Mouse (Mus musculus): ENCODE measurements at regions not wholly inside any gene's neighbourhood (a gene's known extent, or its start where the extent isn't known, plus 50 kb on each side); places are given as distances from the start of the nearest gene placed in this dataset.
"Not testable (repeated sequence)": the region's sequence is repeated elsewhere in the genome, so short reads cannot be mapped to it uniquely, and the experiment has no call there.

DNA sequence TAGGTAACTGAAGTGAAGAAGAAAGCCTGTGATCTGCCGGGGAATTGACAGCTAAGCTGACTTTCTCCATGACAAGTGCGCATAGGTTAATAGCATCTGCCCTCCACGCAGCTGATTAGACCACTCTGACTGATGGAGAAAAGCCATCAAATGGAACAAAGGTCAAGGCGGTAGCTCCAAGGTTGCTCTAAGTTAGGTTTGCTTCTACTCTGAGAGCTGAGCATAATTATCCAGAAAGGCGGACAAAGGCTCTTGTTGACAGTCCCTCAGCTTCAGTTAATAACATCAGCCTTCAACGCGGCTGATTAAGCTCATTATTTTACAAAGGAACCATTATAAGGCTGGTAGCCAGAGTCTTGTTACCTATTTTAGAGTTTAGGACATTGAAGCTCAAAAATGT lies 54.0 kb upstream of the Enpep start:
- DNase-seq (ENCODE audit: low spot score in 2 of 2): no peak

- no peak for DNase-seq (ENCODE audit: low spot score in 2 of 2)
Measured at GRCm38 (mm10) chr3:129390506-129390905, 58.0 kb upstream of the Enpep start.

- no peak for DNase-seq (ENCODE audit: low spot score in 2 of 2)
Measured at GRCm38 (mm10) chr3:129391888-129392813, 59.6 kb upstream of the Enpep start.

DNA sequence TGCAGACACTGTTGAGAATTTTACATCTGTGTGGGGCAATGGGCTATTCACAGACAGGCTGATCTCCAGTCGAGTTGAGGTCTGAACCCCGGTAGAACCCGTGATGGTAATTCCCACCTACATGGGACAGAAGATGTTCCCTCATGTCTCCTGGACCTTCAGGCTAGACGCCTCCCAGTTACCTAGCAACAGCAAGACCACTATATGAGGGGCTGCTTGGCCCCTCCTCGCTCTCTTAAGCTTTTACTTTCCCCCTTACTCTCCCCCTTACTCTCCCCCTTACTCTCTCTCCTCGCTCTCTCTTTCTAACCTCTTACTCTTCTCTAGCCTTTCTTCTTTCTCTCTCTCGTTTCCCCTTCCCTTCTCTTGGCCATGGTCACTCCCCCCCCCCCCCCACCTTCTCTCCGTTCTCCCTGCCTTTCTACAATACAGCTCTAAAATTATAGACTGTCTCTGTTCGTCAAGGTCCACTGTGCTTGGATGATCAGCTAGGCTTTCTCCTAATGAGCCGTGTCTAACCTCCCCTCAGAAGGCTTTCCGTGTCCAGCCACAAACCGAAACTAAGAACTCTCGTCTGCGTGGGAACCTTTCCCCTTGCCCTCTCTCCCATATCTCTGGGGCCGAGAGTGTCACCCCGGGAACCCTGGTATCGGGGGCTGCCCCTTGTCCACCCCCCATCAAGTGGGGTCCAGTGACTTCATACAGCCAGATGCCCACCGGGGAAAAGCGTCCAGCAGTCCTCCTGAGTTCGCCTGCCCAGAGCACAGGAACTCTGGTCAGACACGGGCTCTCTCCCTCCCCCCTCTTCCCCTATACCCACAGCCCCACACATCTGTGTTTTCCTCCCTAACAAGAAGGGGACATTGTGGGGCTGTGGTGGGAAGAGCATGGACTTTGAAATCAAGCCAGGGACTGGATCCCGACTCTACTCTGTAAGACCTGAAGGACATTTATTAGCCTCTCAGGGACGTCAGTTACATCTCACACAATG lies 60.6 kb upstream of the Enpep start:
- DNase-seq (ENCODE audit: low spot score in 2 of 2): no peak

DNA sequence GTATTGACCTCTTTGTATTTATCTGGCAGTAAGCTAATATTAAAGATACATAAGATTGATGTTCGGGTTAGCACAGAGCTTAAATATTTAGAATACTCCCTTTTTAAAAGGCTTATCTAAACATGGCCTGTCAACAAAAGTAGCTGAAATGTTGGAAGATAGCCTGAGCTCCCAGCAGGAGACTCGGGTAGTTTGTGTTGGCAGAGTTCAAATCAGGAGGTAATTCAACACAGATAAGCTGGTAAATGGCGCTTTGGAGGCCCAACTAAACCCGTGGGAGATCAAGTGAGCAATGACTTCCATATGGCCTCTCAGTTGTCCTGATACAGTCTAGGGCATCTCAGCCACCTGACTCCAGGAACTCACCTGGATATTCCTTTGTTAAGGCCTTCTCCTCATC lies 65.0 kb upstream of the Enpep start:
- DNase-seq (ENCODE audit: low spot score in 2 of 2): no peak

DNA sequence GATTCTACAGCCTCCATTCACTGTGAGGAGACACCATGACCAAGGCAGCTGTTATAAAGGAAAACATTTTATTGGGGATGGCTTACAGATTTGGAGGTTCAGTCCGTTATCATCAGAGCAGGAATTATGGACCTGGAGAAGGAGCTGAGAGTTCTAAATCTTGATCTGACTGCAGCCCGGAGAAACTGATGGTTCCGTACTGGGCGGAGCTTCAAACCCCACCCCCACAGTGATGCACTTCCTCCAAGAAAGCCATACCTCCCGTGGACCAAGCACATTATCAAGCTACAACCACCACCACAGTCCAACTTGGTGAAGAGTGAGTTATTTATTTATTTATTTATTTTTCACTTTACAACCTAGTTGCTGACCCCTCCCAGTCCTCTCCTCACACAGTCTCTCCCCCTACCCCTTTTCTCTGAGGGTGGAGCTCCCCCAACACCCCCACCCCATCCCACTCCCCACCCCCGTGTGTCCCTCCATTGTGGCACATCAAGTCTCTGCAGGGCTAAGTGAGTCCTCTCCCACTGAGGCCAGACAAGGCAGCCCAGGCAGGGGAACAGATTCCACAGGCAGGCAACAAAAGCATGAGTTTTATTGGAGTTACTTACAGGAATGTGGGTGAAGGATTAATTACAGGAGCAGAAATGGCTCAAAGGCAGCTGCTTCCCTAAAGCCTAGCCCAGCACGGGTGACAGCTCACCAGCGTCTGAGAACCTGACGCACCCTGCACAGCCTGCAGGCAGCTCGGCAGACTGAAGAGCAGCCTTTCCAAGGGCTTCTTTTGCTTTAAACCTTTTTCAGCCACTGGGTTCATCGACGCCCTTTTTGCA lies 67.8 kb upstream of the Enpep start:
- no peak for DNase-seq (ENCODE audit: low spot score in 2 of 2)

DNA sequence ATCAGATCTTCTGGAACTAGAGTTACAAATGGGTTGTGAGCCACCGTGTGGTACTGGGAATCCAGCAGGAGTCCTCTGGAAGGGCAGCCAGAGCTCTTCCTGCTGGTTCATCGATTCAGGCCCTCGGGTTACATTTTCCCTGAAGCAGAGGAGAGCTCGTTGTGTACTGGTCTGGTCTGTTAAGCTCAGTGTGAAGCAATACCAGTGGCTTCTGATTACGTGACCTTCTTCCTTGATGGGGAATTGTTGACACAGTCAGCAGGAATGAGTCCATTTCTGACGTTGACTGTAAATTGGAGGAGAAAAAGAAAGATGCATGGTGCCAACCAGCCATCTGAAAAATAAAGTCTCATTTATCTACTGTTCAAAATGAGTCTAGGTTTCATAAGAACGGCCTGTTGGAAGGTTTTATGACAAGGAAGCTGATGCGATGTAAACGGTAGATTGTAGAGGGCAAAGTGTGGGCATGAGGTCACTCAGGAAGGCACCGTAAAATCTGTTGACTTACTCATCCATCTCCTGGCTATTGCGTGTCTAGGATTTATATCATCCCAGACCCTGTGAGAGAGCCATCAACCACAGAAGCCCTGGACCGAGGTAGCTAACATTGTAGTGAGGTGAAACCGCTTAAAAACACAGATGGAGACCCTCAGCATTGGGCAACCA lies 79.0 kb upstream of the Enpep start:
- DNase-seq (ENCODE audit: low spot score in 2 of 2): no peak

- DNase-seq (ENCODE audit: low spot score in 2 of 2): no peak
Measured at GRCm38 (mm10) chr3:129412126-129412960, 79.8 kb upstream of the Enpep start.

DNA sequence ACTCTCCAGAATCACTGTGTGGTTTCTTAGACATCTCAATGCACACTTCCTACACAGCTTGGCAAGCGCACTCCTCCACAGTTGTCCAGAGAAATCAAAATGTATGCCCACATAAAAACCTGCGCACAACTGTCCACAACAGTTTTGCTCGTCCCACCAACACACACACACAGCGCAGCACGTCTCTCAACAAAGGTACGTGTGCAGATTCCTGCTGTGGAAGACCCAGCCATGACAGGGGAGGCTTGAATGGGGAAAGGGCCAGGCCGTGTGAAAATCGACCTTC lies 80.4 kb upstream of the Enpep start:
- no peak for DNase-seq (ENCODE audit: low spot score in 2 of 2)

DNA sequence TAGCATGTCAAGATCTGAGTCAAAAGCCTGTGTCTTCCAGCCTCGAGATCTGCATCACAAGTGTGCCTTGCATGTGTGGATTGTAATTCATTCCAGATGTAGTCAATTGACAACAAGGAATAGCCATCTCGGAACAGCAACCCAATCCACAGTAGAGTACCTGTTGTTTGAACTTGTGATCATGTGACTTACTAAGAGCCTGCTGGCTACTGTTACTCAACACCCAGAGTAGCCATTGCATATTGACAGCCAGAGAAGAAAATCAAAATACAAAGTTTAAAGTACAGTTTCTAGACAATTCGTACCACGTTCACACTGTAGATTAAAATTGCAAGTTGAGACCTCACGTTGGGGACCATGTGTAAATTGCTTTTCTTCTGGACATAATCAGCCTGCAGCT lies 83.1 kb upstream of the Enpep start:
- no peak for DNase-seq (ENCODE audit: low spot score in 2 of 2)

DNA sequence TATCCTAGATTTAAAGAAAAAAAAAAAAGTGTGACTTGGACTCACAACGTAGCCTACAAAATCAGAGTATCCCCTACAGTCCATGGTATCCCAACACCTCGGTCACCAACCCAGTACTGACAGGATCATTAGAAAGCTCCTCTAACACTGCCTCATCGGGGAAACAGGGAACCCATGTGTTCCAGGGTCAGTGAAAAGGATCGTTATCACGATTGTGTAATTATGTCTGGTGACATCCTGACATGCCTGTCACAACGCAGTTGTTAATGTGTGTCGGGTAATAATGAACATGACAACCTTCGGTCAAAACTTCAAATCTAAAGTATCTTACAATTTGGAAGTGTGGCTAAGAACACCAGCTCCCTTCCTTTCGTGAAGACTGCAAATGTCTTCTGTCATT lies 83.8 kb upstream of the Enpep start:
- DNase-seq (ENCODE audit: low spot score in 2 of 2): no peak

DNA sequence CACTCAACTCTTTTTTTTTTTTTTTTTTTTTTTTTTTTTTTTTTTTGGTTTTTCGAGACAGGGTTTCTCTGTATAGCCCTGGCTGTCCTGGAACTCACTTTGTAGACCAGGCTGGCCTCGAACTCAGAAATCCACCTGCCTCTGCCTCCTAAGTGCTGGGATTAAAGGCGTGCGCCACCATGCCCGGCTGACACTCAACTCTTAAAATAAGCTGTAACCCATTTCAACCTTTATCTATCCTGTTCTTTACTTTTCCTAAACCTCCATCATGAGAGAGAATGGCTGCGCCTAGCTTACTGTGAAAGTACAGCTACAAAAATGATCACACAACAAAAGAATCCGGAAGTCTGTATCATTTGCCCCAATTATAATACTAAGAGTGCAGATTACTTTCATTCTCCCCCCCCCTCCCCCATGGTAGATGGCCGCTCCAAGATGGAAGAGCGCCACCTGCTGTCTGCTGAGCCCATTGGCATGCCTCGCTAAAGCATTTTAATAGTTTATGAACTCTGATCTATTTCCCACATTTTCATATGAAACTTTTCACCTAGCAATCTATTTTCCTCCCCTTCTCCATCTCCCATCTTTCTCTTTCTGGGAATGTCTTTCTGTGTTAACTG lies 89.2 kb upstream of the Enpep start:
- DNase-seq (ENCODE audit: low spot score in 2 of 2): not testable (repeated sequence)

DNA sequence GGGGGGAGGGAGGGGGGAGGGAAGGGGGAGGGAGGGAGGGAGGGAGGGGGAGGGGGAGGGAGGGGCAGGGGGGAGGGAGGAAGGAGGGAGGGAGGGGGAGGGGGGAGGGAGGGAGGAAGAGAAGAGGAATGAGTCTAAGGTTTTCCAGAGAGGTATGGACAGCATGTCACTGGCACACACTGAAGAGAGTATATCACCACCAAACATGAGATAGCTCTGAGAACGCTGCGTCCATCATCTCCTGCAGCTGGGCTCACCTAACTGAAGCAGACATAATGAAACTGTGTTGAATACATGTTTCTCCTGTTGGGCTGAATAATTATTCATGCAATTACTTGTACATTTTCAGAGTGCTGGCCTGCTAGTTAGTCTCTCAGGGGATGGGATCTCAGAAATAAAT lies 96.2 kb upstream of the Enpep start:
- no peak for DNase-seq (ENCODE audit: low spot score in 2 of 2)

GRCm38 (mm10) chr3:129429161-129430111 lies 96.9 kb upstream of the Enpep start:
- peak in 1 of 2 experiments; percentile 6 for DNase-seq (ENCODE audit: low spot score in 2 of 2)

- no peak for DNase-seq (ENCODE audit: low spot score in 2 of 2)
Measured at GRCm38 (mm10) chr3:129434056-129434455, 98.1 kb upstream of the Elovl6 start.

GRCm38 (mm10) chr3:129437687-129438086 lies 94.5 kb upstream of the Elovl6 start:
- DNase-seq (ENCODE audit: low spot score in 2 of 2): no peak

DNA sequence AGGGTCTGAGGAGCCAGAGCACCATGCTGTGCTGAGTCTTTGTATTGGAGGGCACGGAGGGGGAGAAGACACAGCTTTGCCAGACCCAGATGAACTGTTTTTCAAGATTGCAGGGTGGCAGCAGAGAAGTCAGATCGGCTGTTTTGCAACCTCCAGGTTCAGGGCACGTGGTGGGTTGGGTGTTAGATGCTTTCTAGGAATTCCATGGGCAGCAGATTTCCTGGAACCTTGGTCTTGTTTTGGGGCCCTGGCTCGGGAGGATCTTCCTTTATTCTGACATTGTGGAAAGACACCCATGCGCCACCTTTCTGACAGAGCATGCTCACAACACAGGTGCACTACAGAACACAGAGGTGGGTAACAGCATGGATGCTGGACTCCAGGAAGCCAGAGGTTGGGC lies 89.4 kb upstream of the Elovl6 start:
- DNase-seq (ENCODE audit: low spot score in 2 of 2): no peak

GRCm38 (mm10) chr3:129444221-129444620 lies 87.9 kb upstream of the Elovl6 start:
- no peak for DNase-seq (ENCODE audit: low spot score in 2 of 2)

DNA sequence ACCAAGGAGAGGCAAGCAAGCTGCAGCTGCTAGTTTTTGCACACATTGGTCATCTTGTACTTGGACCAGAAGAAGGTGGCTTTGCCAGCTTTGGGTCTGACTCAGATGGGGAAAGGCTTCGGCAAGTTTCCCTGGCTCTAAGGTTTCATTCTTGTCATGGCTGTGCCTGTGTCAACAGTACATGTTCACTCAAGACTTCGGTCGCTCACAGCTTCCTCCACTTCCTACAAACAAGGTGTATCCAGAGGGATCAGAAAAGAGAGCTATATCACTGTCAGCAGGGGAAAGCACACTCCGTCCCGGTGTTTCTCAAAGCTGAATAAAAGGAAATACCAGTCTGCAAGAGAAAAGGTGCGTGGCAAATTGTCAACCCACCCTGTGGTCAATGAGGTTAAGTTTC lies 86.2 kb upstream of the Elovl6 start:
- DNase-seq (ENCODE audit: low spot score in 2 of 2): no peak
